Mouse (Mus musculus): ENCODE data around the gene Ube2c. TPM values are rescaled to one million over a fixed set of nuclear protein-coding genes. Genes with fewer than 3 reads are reported as not detected.
A peak's percentile ranks its signal among the peaks of the same experiment; 100 is the strongest.

Gene Ube2c
- polyA plus RNA-seq, 1 experiment from 2014 or later, result 377 TPM

GRCm38 (mm10) chr2:164746693-164747092, 23.0 kb upstream of the Ube2c start:
- Histone ChIP-seq H3K9me3 (replicated peaks) (no peaks in the 10 kb centered on the region), H3K4me3 (peak overlapping the region; percentile 98), H3K27ac (no peak overlapping the region), H3K4me1 (replicated peaks) (peaks cover 23% of the 10 kb centered on the region), H3K9ac (peak overlapping the region; percentile 98), H3K4me2 (peak overlapping the region; percentile 86), H3K27me3 (no peaks in the 10 kb centered on the region), H3K36me3 (peaks cover 42% of the 10 kb centered on the region; the same call in 1 of the 2 replicates)
- ATAC-seq (replicated peaks; ENCODE audit: insufficient number of reproducible peaks, insufficient read depth, low FRiP score, low read depth), result no peak
- WGBS, result 31% methylated on average over 8 of the region's 8 CpGs

- Histone ChIP-seq H3K36me3 (peaks cover 52% of the 10 kb centered on the region), H3K9me3 (replicated peaks) (no peaks in the 10 kb centered on the region)
Observed at GRCm38 (mm10) chr2:164748191-164748590, 21.5 kb upstream of the Ube2c start.

GRCm38 (mm10) chr2:164748991-164749390, 20.7 kb upstream of the Ube2c start:
- Histone ChIP-seq H3K4me2 (no peak overlapping the region), H3K9me3 (replicated peaks) (no peaks in the 10 kb centered on the region), H3K27me3 (no peaks in the 10 kb centered on the region), H3K9ac (no peak overlapping the region), H3K4me1 (replicated peaks) (peaks cover 30% of the 10 kb centered on the region), H3K4me3 (no peak overlapping the region), H3K27ac (no peak overlapping the region), H3K36me3 (peaks cover 58% of the 10 kb centered on the region)
- WGBS, result 88% methylated on average over 6 of the region's 6 CpGs
- no peak for ATAC-seq (replicated peaks; ENCODE audit: insufficient number of reproducible peaks, insufficient read depth, low FRiP score, low read depth)

More at GRCm38 (mm10) chr2:164748191-164748590, 21.5 kb upstream of the Ube2c start:
- H3K27ac ChIP-seq, result no peak overlapping the region
- 79% methylated on average over 4 of the region's 4 CpGs for WGBS
- no peak overlapping the region for H3K4me3 ChIP-seq
- H3K4me2 ChIP-seq, result no peak overlapping the region
- peaks cover 25% of the 10 kb centered on the region for H3K4me1 ChIP-seq (replicated peaks)
- H3K27me3 ChIP-seq, result no peaks in the 10 kb centered on the region
- ATAC-seq (replicated peaks; ENCODE audit: insufficient number of reproducible peaks, insufficient read depth, low FRiP score, low read depth), result no peak
- no peak overlapping the region for H3K9ac ChIP-seq

- H3K36me3 ChIP-seq, result peaks cover 91% of the 10 kb centered on the region
- H3K9me3 ChIP-seq (replicated peaks), result no peaks in the 10 kb centered on the region
- H3K4me3 ChIP-seq, result no peak overlapping the region
- H3K27me3 ChIP-seq, result no peaks in the 10 kb centered on the region
- H3K27ac ChIP-seq, result no peak overlapping the region
- no peak overlapping the region for H3K4me2 ChIP-seq
- 93% methylated on average over 2 of the region's 2 CpGs for WGBS
- H3K9ac ChIP-seq, result no peak overlapping the region
- ATAC-seq (replicated peaks; ENCODE audit: insufficient number of reproducible peaks, insufficient read depth, low FRiP score, low read depth), result no peak
- H3K4me1 ChIP-seq (replicated peaks), result peaks cover 33% of the 10 kb centered on the region
Observed at GRCm38 (mm10) chr2:164752454-164752853, 17.2 kb upstream of the Ube2c start.

GRCm38 (mm10) chr2:164754105-164754504, 15.6 kb upstream of the Ube2c start:
- H3K27me3 ChIP-seq, result no peaks in the 10 kb centered on the region
- no peak overlapping the region for H3K9ac ChIP-seq
- H3K27ac ChIP-seq, result peak overlapping the region; percentile 87
- H3K4me3 ChIP-seq, result no peak overlapping the region
- H3K4me2 ChIP-seq, result no peak overlapping the region
- 75% methylated on average over 11 of the region's 11 CpGs for WGBS
- H3K36me3 ChIP-seq, result peaks cover 92% of the 10 kb centered on the region
- H3K4me1 ChIP-seq (replicated peaks), result peaks cover 29% of the 10 kb centered on the region
- no peaks in the 10 kb centered on the region for H3K9me3 ChIP-seq (replicated peaks)
- ATAC-seq (replicated peaks; ENCODE audit: insufficient number of reproducible peaks, insufficient read depth, low FRiP score, low read depth), result no peak

- Histone ChIP-seq H3K4me1 (replicated peaks) (peaks cover 29% of the 10 kb centered on the region), H3K27ac (peak overlapping the region; percentile 87), H3K9me3 (replicated peaks) (no peaks in the 10 kb centered on the region), H3K4me3 (no peak overlapping the region), H3K9ac (no peak overlapping the region), H3K4me2 (0 out of 2 replicates have a peak overlapping the region, but pooled peaks have one; percentile 4), H3K27me3 (no peaks in the 10 kb centered on the region), H3K36me3 (peaks cover 90% of the 10 kb centered on the region)
- ATAC-seq (replicated peaks; ENCODE audit: insufficient number of reproducible peaks, insufficient read depth, low FRiP score, low read depth), result peak; percentile 82
- WGBS, result 45% methylated on average over 2 of the region's 2 CpGs
Observed at GRCm38 (mm10) chr2:164754800-164755199, 14.9 kb upstream of the Ube2c start.

- H3K27me3 ChIP-seq, result no peaks in the 10 kb centered on the region
- WGBS, result 89% methylated on average over 11 of the region's 11 CpGs
- no peak overlapping the region for H3K4me3 ChIP-seq
- H3K9me3 ChIP-seq (replicated peaks), result no peaks in the 10 kb centered on the region
- ATAC-seq (replicated peaks; ENCODE audit: insufficient number of reproducible peaks, insufficient read depth, low FRiP score, low read depth), result no peak
- H3K36me3 ChIP-seq, result peaks cover 89% of the 10 kb centered on the region
- H3K4me1 ChIP-seq (replicated peaks), result peaks cover 33% of the 10 kb centered on the region
- H3K4me2 ChIP-seq, result no peak overlapping the region
- no peak overlapping the region for H3K9ac ChIP-seq
- no peak overlapping the region for H3K27ac ChIP-seq
Observed at GRCm38 (mm10) chr2:164757841-164758240, 11.9 kb upstream of the Ube2c start.

- peaks cover 94% of the 10 kb centered on the region for H3K36me3 ChIP-seq
- no peaks in the 10 kb centered on the region for H3K27me3 ChIP-seq
- no peak overlapping the region for H3K4me3 ChIP-seq
- no peak for ATAC-seq (replicated peaks; ENCODE audit: insufficient number of reproducible peaks, insufficient read depth, low FRiP score, low read depth)
- no peaks in the 10 kb centered on the region for H3K9me3 ChIP-seq (replicated peaks)
- WGBS, result 50% methylated on average over 1 of the region's 1 CpGs
- H3K4me1 ChIP-seq (replicated peaks), result peaks cover 29% of the 10 kb centered on the region
- H3K4me2 ChIP-seq, result no peak overlapping the region
- H3K27ac ChIP-seq, result no peak overlapping the region
- no peak overlapping the region for H3K9ac ChIP-seq
Observed at GRCm38 (mm10) chr2:164758692-164759091, 11.0 kb upstream of the Ube2c start.

GRCm38 (mm10) chr2:164760059-164760833, 9.5 kb upstream of the Ube2c start:
- ATAC-seq (replicated peaks; ENCODE audit: insufficient number of reproducible peaks, insufficient read depth, low FRiP score, low read depth), result no peak
- no peak overlapping the region for H3K9ac ChIP-seq

GRCm38 (mm10) chr2:164761502-164761901, 8.2 kb upstream of the Ube2c start:
- 73% methylated on average over 2 of the region's 2 CpGs for WGBS
- ATAC-seq (replicated peaks; ENCODE audit: insufficient number of reproducible peaks, insufficient read depth, low FRiP score, low read depth), result no peak
- Histone ChIP-seq H3K27me3 (no peaks in the 10 kb centered on the region), H3K4me3 (no peak overlapping the region), H3K4me2 (no peak overlapping the region), H3K4me1 (replicated peaks) (peaks cover 4% of the 10 kb centered on the region), H3K36me3 (peaks cover 86% of the 10 kb centered on the region), H3K9ac (no peak overlapping the region), H3K27ac (no peak overlapping the region), H3K9me3 (replicated peaks) (no peaks in the 10 kb centered on the region)

More at GRCm38 (mm10) chr2:164760059-164760833, 9.5 kb upstream of the Ube2c start:
- peaks cover 13% of the 10 kb centered on the region for H3K4me1 ChIP-seq (replicated peaks)
- no peak overlapping the region for H3K27ac ChIP-seq
- H3K36me3 ChIP-seq, result peaks cover 86% of the 10 kb centered on the region
- no peak overlapping the region for H3K4me2 ChIP-seq
- H3K27me3 ChIP-seq, result no peaks in the 10 kb centered on the region
- no peak overlapping the region for H3K4me3 ChIP-seq
- no peaks in the 10 kb centered on the region for H3K9me3 ChIP-seq (replicated peaks)
- WGBS, result 77% methylated on average over 4 of the region's 4 CpGs

- no peak overlapping the region for H3K4me3 ChIP-seq
- H3K36me3 ChIP-seq, result peaks cover 81% of the 10 kb centered on the region
- ATAC-seq (replicated peaks; ENCODE audit: insufficient number of reproducible peaks, insufficient read depth, low FRiP score, low read depth), result no peak
- H3K27me3 ChIP-seq, result no peaks in the 10 kb centered on the region
- no peak overlapping the region for H3K4me2 ChIP-seq
- no peak overlapping the region for H3K9ac ChIP-seq
- 98% methylated on average over 4 of the region's 4 CpGs for whole genome bisulfite sequencing
- H3K27ac ChIP-seq, result no peak overlapping the region
- H3K4me1 ChIP-seq (replicated peaks), result peaks cover 4% of the 10 kb centered on the region
- no peaks in the 10 kb centered on the region for H3K9me3 ChIP-seq (replicated peaks)
Observed at GRCm38 (mm10) chr2:164761971-164762370, 7.7 kb upstream of the Ube2c start.

GRCm38 (mm10) chr2:164762593-164762992, 7.1 kb upstream of the Ube2c start:
- no peak overlapping the region for H3K4me2 ChIP-seq
- H3K4me1 ChIP-seq (replicated peaks), result peaks cover 4% of the 10 kb centered on the region
- no peak for ATAC-seq (replicated peaks; ENCODE audit: insufficient number of reproducible peaks, insufficient read depth, low FRiP score, low read depth)
- WGBS, result 82% methylated on average over 7 of the region's 7 CpGs
- no peak overlapping the region for H3K27ac ChIP-seq
- H3K27me3 ChIP-seq, result no peaks in the 10 kb centered on the region
- H3K36me3 ChIP-seq, result peaks cover 76% of the 10 kb centered on the region
- no peak overlapping the region for H3K4me3 ChIP-seq
- no peaks in the 10 kb centered on the region for H3K9me3 ChIP-seq (replicated peaks)
- no peak overlapping the region for H3K9ac ChIP-seq
